Mouse (Mus musculus) cerebellum, adult (tissue): Measurements from ENCODE around the gene Ccdc134.

Experiments used
- ATAC-seq: cut with Nextera tagmentation; 2 replicates; pipeline ENCODE4 v1.9.2; 2017; ENCODE audit warnings: mild to moderate bottlenecking, moderate library complexity, mixed read lengths; ENCODE audit not compliant: insufficient number of reproducible peaks, low FRiP score, low TSS enrichment

Gene Ccdc134

DNA sequence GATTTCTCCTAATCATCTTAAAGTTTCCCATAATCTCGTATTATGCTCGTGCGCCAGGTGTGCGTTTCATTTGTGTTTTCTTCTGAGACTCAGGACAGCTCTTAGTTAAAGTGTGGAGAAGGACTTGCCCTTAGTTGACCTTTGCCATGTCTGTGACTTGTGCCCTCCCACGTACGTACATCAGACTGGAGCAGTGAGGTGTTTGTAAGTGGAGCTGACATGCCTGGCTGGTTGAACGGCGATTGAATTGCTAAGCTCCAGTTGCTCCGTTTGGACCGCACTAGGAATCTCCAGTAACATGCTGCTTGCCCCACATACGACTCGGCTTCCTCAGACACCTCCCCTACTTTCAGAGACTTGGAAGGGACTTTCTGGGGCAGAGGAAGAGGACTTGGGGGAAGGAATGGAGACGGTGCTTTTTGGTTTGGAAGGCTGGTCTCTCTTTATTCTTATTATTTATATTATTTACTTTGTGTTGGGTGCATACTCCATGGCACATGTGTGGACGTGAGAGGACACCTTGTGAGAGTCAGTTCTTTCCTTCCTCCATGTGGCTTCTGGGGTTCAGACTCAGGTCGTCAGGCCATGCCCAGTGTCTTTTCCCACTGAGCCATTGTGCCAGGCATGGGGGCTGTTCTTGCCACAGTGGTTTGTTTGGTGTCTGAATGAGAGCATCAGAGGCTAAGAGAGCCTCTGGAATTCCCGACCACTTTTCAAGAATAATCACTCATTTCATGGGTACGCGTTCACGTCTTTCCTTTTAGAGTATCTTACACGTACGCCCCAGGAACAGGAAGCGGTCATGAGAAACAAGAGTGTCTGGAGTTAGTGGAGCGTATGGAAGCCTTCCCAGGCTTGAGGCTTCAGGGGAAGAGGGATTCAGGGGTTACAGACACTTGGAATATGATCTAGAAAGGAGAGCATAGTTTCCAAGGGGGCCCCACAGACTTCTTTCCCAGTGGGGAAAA is 39.8 kb downstream of the Ccdc134 start:
- ATAC-seq: no peak

DNA sequence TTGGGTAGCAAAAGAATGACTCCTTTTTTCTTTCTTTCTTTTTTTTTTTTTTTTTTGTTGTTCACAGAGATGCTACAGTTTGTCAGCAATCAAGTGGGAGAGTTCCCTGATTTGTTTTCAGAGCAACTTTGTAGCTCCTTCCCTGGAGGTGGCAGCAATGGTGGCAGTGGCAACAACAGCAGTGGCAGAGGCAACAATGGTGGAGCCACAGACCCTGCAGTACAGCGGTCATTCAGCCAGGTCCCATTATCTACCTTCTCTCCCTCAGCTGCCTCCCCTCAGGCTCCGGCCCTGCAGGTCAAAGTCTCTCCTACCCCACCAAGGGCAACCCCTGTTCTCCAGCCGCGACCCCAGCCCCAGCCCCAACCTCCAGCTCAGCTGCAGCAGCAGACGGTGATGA is 41.9 kb downstream of the Ccdc134 start:
- no peak for ATAC-seq

DNA sequence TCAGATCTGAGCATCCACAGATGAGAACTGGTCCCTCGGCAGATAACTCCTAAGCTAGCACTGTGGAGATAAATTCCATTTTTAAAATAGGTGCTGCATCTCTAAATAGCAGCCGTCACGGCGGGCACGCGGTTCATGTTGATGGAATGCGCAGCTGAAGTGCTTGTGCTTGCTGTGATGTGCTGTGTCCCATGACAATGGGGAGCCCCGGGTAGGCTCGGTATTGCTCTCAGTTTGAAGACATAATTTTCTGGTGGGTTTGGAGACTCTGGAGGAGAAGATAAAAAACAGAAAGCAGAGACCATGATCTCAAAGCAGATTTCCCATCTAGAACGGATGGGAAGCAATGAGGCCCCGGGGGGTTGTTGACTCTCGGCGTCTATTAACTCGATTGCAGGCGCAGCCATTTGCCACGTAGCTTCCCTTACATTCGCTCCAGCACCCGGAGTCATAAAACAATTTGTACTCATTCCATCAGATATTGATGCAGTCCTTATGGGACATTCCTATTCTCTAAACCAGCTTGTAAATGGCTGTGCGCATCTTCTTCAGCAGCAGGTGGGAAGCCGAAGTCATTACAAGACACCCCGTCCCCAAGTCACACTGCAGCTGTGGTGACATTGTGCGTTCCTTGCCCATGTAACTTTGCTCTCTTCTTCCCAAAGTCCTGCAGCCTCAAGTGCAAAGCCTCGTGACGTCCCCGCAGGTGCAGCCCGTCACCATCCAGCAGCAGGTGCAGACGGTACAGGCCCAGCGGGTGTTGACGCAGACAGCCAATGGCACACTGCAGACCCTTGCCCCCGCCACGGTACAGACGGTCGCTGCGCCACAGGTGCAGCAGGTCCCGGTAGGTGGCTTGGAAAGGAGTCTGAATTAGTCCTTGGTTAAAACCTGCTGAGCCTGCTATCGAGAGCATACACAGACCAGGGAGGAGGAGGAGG is 43.0 kb downstream of the Ccdc134 start:
- ATAC-seq: no peak

- peak; percentile 56; the same call in 1 of the 2 replicates for ATAC-seq
These were observed 44.9 kb downstream of the Ccdc134 start for GRCm38 (mm10) chr15:82172648-82173047.

DNA sequence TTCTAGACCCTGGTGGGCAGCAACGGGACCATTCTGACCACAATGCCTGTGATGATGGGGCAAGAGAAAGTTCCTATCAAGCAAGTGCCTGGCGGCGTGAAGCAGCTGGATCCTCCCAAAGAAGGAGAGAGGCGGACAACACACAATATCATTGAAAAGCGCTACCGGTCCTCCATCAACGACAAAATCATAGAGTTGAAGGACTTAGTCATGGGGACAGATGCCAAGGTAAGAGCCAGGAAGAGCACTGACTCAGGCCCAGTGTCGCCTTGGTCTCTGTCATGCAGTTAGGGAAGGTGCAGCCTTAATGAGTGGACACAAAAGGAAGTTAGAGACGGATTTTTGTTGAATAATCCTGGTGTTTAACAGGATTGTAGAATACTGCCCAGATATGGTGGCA is 47.4 kb downstream of the Ccdc134 start:
- ATAC-seq: no peak

DNA sequence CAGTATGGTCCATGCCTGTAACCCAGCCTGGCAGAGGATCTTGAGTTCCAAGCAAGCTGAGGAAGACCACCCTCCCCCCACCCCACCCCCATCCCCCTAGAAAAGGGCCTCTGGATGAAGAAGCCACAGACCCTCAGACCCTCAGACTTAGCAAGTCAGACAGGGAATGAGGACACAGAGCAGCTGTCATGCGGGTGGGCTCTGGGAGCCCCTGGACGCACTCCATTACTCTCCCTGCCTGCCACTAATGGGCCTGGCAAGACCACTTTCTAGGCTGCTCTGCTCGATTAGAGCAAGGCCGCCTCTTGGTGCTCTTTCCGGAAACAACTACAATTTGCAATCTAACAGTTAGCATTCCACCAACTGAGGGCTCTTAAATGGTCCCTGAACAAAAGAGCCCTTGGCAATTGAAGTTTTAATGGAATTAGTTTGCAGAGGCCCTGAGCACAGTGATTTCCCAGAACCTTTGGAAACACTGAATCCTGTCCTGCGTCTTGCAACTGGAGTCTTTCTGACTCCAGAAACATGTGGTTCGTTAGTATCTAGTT is 50.1 kb downstream of the Ccdc134 start:
- ATAC-seq: no peak

- ATAC-seq: no peak
These were observed 53.4 kb downstream of the Ccdc134 start for GRCm38 (mm10) chr15:82181131-82181530.

- ATAC-seq: no peak
These were observed 54.6 kb downstream of the Ccdc134 start for GRCm38 (mm10) chr15:82182311-82182710.

- ATAC-seq: no peak
These were observed 55.9 kb downstream of the Ccdc134 start for GRCm38 (mm10) chr15:82183596-82183995.

- ATAC-seq: no peak
These were observed 56.5 kb downstream of the Ccdc134 start for GRCm38 (mm10) chr15:82184183-82184582.

DNA sequence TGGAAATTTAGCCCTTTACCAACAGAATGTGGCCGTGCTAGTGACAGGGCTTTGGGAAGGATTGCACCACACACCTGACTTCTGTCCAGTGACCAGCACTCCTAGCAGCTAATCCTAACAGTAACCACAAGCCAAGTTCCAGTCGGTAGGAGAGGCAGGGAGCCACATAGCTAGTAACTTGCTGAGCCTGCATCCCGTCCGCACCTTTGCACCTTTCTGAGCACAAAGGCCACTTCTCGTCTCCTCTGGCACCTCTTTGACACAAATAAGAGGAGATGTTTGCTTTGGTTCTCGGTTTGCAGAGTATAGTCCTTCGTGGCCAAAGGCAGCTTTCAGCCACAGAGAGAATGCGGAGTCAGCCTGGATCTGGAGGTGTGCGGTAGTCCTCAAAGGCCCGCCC is 56.9 kb downstream of the Ccdc134 start:
- ATAC-seq: no peak

- no peak for ATAC-seq
These were observed 57.5 kb downstream of the Ccdc134 start for GRCm38 (mm10) chr15:82185062-82185783.

- no peak for ATAC-seq
These were observed 58.4 kb downstream of the Ccdc134 start for GRCm38 (mm10) chr15:82186131-82186530.

DNA sequence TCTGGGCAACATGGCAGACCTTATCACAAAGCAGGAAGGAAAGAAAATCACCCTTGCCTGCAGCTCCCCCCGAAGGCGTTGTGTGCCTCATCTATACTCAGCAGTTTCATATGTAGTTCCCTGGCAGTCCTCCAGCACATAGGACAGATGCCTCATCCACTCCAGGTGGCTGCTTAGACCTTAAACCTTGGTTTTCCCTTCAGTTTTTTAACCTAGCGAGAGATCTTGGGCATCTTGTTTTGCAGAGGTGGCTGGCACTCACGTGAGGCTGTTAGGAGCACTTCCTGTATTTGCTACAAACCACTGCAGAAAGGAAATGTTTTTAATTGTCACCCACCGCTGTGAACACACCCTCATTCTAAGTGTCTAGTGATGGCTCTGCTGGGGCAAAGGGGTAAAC is 59.2 kb downstream of the Ccdc134 start:
- no peak for ATAC-seq

GRCm38 (mm10) chr15:82187401-82187800 is 59.7 kb downstream of the Ccdc134 start:
- ATAC-seq: no peak

- ATAC-seq: no peak
These were observed 60.2 kb downstream of the Ccdc134 start for GRCm38 (mm10) chr15:82187924-82188323.

GRCm38 (mm10) chr15:82188481-82189240 is 60.9 kb downstream of the Ccdc134 start:
- ATAC-seq: no peak
